Mouse (Mus musculus) ES-E14 (cell line): ENCODE measurements at regions not wholly inside any gene's neighbourhood (a gene's known extent, or its start where the extent isn't known, plus 50 kb on each side); places are given as distances from the start of the nearest gene placed in this dataset.

Experiments used
- MAFK ChIP-seq: IDR thresholded peaks from 2 replicates; pipeline ENCODE4 v1.6.1; 2014; ENCODE audit warnings: mild to moderate bottlenecking, low read depth, low read length, inconsistent platforms; ENCODE audit not compliant: insufficient read depth
- ZC3H11A ChIP-seq: IDR thresholded peaks from 2 replicates; pipeline ENCODE4 v1.6.1; 2012; ENCODE audit warnings: low read depth, mild to moderate bottlenecking, inconsistent platforms, low read length, borderline replicate concordance
- ZNF384 ChIP-seq: IDR thresholded peaks from 2 replicates; pipeline ENCODE4 v1.6.1; 2012; ENCODE audit warnings: low read depth, low read length, inconsistent platforms

GRCm38 (mm10) chr7:36023015-36023414 lies 220.2 kb upstream of the Zfp507 start:
- TF ChIP-seq ZC3H11A (no peak), ZNF384 (no peak), MAFK (no peak)
